Mouse (Mus musculus): ENCODE measurements at regions not wholly inside any gene's neighbourhood (a gene's known extent, or its start where the extent isn't known, plus 50 kb on each side); places are given as distances from the start of the nearest gene placed in this dataset.

DNA sequence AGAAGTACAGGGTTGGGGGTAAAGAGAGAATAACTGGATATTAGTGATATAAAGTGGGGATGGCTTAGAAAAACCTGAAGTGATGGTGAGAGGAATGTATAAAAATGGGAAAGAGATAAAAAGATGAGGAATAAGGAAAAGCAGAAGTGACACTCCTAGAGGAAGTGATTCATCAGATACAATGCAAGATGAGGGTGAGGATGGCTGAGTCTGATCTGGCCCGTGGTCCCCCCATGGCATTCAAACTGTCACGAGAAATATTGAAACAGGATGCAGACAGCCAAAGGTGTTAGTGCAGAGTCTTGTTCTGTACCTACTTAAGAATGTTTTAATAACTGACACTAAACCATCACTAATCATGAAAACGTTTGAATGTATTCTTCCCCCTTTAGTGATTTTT, 56.2 kb upstream of the Kitl start:
- no peak for DNase-seq

DNA sequence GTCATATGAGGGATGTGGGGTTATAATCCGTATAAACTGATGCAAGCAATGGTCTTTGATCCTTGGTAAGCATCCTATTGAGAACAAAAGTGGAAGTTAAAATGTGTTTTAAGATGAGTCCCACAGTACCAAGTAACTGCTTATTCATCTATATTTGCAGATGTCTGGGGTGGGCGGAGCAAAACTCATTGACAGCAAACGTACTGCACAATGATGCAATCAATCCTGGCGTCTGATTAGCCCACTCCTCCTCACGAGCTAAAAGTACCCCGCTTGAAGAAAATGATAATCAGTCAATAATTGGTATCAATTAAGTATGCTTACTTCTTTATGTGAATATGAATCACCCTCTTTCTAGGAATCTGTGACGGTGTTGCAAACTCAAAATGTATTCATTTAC, 62.9 kb upstream of the Kitl start:
- DNase-seq: no peak

DNA sequence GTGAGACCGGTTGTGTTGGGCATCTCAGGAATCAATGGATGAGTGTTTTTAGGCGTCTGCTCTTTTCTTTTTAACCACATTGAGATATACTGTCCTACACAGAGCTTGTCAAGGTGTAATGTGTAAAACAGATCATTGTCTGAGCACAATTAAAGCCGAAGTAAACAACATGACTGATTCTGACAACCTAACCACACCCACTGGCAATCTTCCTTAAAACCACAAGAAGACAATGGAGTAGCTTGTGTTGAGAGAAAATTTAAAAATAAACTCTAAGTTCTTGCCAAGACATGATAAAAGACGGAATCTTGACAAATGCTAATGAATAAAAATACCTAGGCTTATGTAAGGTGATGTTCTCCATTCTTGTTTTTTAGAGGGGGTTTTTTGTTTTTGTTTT, 63.7 kb upstream of the Kitl start:
- no peak for DNase-seq

DNA sequence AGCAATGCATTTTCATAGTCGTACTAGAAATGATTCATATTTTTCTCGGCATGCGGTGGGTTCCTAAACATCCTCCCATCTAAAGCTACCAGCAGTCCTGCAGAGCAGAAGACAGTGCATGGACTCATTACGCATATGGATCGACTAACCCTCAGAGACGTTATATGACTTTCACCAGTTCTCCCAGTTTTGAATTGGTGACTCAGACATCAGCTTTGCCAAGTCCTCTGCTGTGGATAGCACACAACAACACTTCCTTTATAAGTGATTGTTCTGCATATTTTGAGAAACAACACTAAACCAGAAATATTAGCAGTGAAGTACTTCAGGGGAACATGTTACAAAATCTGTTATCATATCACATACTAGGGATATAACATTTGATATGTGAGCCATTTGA, 64.1 kb upstream of the Kitl start:
- DNase-seq: no peak

DNA sequence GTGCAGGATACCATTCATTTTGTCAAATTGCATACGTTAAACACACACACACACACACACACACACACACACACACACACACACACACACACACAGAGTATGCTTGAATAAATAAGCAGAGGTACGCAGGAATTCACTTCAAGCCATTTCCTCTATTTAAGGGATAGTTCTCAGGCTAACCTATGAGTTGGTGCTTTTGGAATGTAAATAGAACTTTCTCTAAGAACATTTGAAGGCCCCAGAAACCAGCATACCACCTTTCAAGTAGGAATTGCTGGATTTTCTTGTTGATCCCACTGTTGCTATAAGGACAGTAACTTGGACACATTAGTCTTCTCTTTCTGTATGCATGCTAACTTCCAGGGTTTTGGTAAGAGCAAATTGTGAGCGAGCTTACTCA, 66.7 kb upstream of the Kitl start:
- DNase-seq: no peak

DNA sequence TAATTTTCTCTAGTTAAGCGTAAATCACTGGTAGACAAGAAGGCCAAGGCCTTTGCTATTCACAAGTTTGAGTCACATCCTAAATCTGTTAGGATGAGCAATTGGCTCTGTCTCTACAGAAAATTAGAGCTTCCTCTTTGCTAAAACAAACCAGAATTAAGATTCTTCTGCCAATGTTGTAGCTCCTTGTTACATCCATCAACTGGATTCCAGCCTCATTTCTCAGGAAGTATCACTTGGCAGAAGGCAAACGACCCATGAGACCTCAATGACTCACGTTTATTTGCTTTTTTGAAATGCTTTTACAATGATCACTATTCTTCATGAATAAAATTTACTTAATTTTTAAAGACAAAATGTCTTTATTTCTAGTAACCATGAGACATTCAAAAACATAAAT, 70.0 kb upstream of the Kitl start:
- no peak for DNase-seq

DNA sequence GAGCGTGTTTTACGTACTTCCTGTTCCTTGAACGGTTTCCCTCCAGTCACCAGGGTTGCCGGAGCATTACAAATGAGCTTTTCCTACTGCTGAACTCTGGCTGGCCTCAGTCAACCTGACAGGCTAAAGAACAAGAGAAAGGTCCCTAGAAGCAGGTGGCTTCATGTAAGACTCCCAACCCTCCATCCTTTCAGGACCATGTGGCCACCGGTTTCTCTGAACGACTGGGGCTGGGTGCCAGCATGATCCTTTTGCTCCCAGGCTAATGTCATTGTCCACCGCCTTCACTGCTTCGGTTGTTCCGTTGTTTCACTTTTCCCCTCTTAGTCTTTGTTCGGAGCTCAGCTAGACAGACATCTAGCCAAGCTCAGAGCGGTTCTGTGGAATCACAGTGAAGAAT, 73.8 kb upstream of the Kitl start:
- DNase-seq: peak; percentile 10

DNA sequence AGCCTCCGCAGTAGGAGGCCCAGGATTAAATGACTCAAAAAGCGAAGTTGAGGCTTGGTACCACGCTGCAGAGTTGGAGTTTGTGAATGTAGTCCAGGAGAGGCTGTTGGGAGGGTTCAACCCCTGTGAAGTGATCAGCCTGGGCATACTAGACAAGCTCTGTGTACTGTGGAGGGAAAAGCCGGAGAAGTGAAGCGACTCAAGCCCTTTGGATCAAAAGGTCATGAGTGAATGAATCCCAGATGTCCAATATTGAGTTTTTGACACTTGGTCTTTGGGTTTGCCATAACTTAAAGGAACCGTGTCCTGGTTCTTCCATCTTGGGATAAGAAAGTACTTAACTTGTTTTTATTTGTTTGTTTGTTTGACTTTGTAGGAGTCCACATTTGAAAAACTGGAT, 76.5 kb upstream of the Kitl start:
- DNase-seq: no peak

DNA sequence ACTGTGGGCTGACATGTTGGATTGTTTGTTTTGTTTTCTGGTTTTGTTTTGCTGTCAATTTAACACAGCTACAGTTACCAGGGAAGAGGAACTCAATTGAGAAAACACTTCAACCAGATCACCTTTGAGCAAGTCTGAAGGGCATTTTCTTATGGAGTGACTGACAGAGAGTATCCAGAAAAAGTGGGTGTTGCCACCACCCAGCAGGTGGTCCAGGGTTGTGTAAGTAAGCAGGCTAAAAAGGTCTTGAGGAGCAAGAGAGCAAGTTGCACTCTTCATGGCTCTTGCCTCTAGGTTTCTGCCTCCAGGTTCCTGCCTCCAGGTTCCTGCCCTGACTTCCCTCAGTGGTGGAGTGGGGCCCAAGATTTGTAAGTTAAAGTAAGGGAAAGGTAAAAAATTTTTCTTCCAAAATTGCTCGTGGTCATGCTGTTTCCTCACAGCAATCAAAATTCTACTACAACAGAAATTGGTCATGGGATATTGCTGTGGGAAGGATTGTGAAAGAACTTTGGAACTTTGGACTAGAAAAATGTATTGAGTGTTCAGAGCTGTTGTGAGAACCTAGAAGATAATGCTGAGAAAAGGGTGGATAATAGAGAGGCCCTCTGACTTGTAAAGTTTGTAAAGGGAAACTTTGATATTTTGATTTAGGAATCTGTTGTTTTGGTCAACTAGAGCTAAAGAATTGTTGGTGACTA, 77.4 kb upstream of the Kitl start:
- no peak for DNase-seq

DNA sequence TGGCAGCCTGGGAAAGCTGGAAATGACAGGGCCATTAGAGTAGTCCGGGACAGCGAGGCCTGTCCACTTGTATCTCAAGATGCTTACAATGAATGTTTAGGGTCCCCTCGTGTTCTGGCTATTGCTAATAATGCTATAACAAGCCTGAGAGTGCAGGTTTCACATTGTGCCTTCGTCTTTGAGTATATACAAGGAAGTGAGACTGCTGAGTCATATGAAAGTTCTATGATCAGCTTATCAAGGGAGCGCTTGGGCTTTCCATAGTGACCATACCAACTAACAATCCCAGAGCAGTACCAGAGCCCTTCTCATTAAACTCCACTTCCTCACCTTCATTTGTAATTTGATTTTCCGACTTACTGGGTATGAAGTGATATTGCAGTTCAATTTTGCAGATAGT, 86.2 kb upstream of the Kitl start:
- DNase-seq: no peak

DNA sequence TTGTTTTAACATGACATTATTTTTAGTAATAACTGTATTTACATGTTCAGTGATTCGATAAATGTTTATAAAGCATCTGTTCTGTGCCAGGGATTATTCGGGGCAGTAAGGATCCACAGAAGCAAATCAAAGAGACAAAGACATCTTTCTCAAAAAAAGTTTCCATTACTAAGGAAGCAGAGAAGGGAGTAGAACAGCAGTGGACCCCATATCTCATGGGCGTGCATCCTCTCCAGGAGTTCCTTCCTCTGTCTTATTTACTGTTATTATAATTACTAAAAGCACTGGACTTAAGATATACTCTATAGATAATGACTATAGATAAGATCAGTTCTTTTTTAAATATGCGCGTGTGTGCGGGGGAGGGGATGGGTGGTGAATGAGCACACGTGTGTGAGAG, 87.5 kb upstream of the Kitl start:
- DNase-seq: no peak

DNA sequence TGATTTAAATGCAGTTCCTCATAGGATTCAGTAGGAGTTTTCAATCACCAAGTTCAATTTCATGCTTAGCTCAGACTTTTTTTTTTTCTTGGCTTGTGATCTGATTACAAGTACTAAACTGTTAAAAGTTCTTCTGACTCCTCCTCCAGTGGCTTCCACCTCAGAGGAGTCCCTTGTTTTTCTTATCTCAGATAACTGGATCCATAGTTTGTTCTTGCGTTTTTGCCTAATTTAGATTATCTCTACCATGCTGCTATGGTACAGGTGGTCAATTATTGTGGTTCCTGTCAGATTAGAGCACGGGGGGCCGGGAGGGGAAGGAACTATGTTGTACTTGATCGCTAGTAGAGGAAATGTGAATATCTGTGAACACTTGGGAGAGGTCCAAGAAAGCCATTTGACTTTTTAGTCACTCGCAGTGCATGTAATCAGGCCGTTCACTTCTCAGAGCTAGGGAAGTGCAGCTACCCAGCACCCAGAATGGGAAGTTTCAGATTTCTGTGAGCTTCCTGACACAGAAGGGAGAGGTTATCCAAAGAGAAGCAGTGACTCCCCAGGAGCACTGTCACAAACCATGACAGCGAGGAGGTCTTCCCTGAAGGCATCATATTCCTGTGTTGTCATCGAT, 89.0 kb upstream of the Kitl start:
- no peak for DNase-seq

DNA sequence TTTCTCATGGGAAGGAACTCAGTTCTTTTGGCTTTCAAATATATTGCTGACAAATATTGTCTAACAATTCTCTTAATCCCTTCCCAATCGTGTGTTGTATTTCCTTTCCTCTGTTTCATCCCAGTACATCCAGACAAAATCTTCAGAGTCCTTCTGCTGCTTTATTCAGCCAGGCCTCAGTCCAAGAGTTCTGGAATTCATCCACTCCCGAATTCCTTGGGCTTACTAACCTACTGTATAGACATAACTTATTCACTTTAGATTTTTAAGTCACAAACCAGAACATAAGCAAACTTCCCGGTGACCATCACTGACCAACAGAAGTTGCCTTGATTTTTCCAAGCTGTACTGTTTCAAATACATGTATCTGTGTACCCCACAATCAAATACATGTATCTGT, 90.9 kb upstream of the Kitl start:
- no peak for DNase-seq

DNA sequence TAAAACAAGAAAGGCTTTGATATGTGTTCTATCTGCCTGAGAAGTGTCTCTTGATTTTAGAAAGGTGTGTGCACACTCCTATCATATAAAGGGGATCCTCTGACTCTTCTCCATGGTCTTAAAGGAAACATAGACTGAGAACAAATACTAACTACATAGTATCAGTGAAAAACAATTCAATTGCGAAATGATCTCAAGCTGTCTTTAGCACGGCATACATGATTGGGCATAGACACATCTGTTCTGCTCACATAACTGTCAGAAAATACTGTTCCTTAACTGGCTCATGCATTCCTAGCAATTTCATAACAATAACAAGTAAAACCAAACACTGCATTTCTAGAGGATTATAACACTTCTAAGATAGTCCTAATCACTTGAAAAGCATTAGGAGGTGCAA, 95.5 kb upstream of the Kitl start:
- no peak for DNase-seq

DNA sequence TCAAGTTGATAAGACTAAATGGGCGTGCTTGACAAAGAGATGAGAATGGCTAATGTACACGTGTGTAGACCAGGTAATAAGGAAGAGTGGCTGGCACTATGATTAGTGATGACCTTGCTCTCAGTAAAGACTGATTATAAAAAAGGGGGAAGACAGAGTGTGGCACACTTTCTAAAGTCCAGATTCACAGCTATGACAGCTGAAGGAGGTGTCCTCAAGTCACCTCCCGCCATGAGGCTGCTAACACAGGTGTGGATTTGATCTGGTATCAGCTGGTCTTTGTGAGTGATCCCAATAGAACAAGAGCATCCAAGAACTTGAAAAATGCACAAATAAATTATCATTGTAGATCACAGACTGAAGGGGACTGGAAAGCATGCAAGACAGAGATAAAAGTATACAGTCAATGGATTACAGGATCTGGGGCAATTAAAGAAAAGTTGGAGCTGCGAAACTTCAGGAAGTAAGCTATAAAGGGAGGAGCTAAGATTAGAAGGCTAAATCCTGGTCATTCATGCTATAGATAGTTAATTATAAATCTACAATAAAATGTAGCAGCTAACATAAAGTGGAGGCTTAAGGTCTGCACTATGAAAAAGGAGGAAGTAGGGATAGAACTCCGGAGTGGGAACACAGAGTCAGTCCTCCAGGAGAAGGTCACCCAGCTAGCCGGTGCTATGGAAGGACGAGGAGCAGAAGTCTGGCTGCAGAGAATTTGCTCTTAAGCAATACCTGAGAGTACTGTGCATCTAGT, 96.7 kb upstream of the Kitl start:
- no peak for DNase-seq

DNA sequence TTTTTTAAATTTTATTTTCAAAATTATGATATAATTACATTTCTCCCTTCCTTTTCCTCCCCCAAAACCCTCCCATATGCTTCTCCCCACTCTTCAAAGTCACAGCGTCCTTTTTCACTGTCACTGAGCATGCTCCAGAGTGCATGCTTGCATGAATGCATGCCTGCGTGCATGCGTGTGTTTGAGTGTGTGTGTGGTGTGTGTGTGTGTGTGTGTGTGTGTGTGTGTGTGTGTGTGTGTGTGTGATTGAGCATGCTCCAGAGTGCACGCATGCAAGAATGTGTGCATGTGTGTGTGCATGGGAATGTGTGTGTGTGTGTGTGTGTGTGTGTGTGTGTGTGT, 101.6 kb upstream of the Kitl start:
- no peak for DNase-seq

DNA sequence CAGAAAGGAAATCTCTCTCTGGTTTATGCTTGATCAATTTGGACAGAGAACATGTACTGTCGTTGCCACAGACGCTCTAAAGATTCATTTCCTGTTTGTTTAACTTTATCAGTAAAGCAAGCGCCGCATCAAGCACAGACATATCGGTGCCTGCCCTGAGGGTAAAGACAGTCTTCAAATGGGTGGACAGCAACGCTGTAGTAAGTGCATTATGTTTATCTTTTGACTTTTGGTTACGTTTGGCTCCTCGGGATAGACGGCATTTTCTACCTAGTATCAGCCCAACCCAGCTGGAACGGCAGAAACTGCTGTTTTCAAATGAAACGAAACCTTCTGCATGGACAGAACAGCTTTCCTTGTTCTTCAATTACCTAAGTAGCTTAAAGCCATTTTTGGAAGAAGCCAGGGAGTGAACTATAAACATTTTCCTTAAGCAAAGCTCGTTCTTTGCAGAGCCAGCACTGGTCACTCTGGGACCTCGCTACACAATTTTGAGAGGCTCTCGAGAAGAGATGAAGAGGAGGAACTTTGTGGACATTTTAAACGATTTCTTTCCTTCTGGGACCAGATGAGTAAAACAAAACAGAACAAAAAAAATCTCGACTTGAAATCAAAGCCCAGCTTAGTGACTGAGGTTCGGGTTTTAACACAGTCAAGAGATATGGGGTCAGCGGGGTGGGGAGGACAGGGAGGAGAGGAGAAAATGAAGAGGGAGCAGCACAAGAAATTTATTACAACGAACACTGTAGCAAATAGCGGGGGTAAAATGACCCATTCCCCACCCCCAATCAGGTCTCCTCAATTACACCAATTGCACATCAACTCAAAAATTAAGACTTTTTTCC, 102.2 kb upstream of the Kitl start:
- DNase-seq: no peak

DNA sequence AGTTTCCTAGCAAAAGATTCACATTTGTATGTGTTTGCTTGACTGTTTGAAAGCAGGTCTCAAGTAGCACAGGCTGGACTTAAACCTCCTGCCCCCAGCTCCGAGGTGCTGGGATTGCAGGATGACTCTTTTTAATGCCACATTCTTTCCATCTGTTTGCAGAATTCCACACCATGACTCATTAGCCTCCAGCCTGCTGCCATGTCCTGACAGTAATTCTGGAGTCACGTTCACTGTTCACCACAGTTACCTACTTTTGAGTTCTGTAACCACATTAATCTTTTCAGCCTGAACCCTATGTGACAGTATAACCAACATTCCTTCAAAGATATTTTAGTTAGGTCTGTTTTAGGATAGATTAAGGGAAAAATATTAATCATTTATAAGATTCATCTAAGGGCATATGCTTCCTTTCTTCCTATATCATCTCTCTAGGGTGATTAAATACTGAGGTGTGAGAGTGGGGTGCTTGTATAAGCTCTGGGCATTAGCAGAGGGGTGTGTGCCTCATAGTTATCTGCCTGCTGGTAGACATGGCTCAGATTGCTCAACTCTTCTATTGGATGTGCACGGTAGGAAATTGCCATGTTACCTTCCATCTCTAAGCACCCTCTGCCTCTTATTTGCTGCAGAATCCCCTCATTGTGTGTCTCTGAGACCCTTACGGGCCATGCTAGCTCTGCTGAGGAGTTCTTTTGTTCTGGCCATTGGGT, 105.3 kb upstream of the Kitl start:
- no peak for DNase-seq

DNA sequence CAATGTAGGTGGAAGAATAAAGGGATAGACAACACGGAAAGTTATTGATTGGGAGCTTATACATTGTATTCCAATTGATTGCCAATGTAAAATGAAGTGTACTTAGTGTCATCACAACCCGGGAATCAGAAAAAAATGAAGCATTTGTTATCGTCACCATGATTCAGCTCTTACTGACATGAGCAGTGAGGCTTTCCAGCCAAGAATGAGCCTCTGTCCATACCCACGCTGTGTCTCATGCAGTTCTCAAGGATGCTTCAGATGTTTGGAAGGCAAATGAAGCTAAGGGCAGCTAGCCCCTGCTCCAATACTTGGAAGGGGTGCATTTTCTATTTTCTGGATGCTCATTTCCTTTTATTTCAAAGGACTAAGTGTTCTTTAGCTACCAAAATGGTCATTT, 107.4 kb upstream of the Kitl start:
- no peak for DNase-seq

DNA sequence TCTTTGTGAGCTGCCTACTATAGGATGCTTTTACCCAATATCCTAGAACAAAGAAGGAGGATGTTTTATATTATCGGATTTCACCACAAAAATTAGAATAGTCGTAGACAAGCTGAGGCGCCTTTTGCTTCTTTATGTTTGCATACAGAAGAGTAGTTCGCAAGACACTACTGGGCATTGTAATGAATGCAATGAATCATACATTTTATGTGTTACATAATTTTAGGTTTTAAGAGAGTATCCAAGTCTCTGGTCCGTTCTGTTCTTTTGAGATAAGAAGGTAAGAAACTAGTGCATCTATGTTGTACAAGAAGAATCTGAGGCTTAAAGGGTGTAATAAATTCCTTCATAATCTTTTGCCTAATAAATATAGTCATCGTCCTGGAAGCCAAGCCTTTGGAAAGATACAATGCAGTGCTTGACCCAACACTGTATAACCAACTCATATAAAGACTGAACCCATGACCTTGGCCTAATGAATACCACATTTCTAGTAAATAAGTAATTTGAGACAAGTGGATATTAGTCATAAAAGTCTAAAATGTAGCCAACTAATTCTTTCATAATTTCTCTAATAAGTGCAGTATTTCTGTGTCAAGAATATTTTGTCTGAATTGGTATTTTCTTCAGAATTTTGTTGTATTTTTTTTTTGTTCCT, 108.5 kb upstream of the Kitl start:
- no peak for DNase-seq

DNA sequence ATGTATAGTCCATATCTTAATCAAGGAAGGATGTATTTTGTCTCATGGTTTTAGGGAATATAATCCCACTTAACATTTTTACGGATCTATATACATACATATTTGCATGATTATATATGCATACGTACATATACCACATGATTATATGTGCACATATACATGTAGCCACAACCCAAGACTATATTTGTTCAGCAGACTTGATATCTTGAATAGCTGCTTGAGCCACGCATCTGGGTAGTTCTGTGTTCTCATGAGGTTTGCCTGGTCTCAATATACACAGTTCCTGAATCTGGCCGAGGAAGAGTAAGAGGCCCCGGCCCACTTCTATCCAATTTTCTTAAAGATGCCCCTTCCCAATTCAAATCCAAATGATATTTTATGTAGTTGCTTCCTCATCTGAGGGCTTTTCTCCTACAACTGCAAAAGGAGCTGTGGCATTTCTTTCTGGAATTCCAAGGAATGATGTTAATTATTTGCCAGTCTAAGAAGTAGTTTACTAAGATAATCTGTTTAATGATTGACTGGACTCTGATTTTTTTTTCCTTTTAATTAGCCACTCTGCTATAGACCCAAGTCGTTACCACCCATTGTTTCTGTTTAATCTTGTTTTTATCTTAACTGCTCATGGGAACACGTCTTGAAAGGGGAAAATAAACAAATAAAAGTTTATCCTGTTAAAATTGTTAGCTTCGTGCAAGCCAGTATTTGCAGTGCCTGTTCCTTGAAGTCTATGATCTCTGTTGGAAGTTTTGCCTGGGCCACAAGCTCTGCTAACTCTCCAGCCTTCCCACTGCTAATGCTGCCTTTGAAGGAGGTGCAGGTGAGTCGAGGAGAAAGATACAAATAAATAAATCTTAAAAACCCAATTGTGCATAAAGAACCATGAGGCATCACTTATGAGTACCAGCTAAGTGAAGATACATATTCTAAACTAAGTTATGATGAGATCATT, 112.9 kb upstream of the Kitl start:
- DNase-seq: no peak
